9 mouse cellular contexts compared by ENCODE assay signal in the genomic region with DNA sequence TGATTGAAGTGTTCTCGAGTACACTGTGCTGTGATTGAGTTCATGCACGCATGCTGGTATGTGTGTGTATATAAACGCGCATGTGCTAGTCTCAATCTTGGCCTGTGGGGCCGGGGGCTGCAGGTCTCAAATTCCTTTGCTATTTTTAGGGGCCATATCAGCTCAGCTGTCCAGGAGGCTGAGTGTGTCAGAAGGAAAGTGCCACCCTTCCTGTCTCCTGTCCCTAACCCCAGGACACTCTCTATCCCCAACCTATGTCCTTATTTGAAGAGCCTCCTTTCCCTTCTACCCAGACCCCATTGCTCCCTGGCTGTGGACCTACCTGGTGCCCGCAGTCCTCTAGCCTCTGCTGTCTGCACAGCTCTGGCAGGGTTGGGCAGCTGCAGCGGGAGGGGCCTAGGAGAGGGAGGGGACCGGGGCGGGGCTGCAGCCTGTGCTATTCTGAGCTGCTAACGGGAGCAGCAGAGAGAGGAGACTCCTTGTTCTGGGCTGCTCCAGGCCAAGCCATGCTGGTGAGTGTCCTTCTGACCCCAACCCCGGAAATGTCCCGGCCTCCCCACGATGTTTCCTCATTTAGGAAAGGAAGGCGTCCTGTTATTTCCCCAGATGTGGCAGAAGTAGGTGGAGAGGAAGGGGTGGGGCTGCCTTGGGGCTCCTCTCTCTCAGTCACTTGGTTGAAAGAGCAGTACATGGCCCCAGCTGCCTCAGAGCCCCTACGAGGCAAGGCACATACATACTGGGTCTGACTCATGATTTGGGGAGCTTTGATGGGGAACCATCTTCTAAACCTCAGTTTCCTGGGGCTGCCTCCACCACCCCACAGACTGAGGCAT. TPM values are rescaled to one million over a fixed set of nuclear protein-coding genes. Genes with fewer than 3 reads are reported as not detected.
A peak's percentile ranks its signal among the peaks of the same experiment; 100 is the strongest.
DNase-seq lines count a peak whose midpoint lies in the region; ATAC-seq and TF ChIP-seq lines count a peak whose summit lies in the region.
"Had no signal": no experiment of that assay in that cellular context is flagged by ENCODE, and none has a peak within 500 bp of the region (broad histone marks: within the 10 kb centered on the region; RNA-seq: fewer than 3 reads in every experiment).

No protein-coding gene starts in this region.

- ATAC-seq in embryonic facial prominence, embryonic 14.5 days (ENCODE audit: low read depth), result peak; percentile 91
- peak; percentile 89 for ATAC-seq in heart, embryonic 14.5 days (ENCODE audit: insufficient number of reproducible peaks, insufficient read depth, low FRiP score, low read depth)
- ATAC-seq in kidney, embryonic 15.5 days (replicated peaks; ENCODE audit: low FRiP score), result peak; percentile 87

- peak overlapping the region; percentile 42 for H3K4me2 ChIP-seq in embryonic facial prominence, embryonic 14.5 days (ENCODE audit: low read depth, low read length)
- H3K4me2 ChIP-seq in heart, embryonic 14.5 days (ENCODE audit: low read length), result peak overlapping the region; percentile 91
- peak overlapping the region; percentile 34 for H3K4me2 ChIP-seq in kidney, embryonic 15.5 days

- H3K4me1 ChIP-seq in embryonic facial prominence, embryonic 14.5 days (ENCODE audit: control insufficient read depth, insufficient read depth, low read length), result peaks cover 11% of the 10 kb centered on the region; the same call in 1 of the 2 replicates
- H3K4me1 ChIP-seq in heart, embryonic 14.5 days (ENCODE audit: control insufficient read depth in 2 of 2, insufficient read depth in 2 of 2, low read length in 2 of 2), result peaks cover 32 to 46% of the 10 kb centered on the region in 2 experiments
- H3K4me1 ChIP-seq in kidney, embryonic 15.5 days, result peaks cover 31% of the 10 kb centered on the region
- H3K4me1 ChIP-seq in small intestine, adult 2 months (ENCODE audit: control insufficient read depth, insufficient read depth, insufficient read length, low read length), result peaks cover 8% of the 10 kb centered on the region

- peak; percentile 63 for DNase-seq in ovary, postnatal 36 days (ENCODE audit: low spot score)
- no peak for DNase-seq in ovary, postnatal 14 days (ENCODE audit: low spot score)
- peak; percentile 66 for DNase-seq in embryonic facial prominence, embryonic 14.5 days (ENCODE audit: low spot score)
- DNase-seq in lung, postnatal 10 days, result peak; percentile 84
- no peak for DNase-seq in layer of hippocampus, adult 8-10 months (ENCODE audit: low spot score in 2 of 2)

- peak overlapping the region; percentile 10 for H3K4me3 ChIP-seq in embryonic facial prominence, embryonic 14.5 days (ENCODE audit: low read depth, low read length)
- peak overlapping the region; percentile 59 to 63 for H3K4me3 ChIP-seq in heart, embryonic 14.5 days (ENCODE audit: control insufficient read depth in 1 of 2, insufficient read depth in 1 of 2, low read depth in 1 of 2, low read length in 2 of 2)
- H3K4me3 ChIP-seq in kidney, embryonic 15.5 days (replicated peaks), result no peak overlapping the region; the same call in 1 of the 2 replicates
- H3K4me3 ChIP-seq in small intestine, adult 2 months (ENCODE audit: low read depth, low read length), result peak overlapping the region; percentile 47

- WGBS in embryonic facial prominence, embryonic 14.5 days, result 7% methylated on average over 13 of the region's 15 CpGs
- under 1% methylated on average over 15 of the region's 15 CpGs for WGBS in heart, embryonic 14.5 days
- 18% methylated on average over 15 of the region's 15 CpGs for WGBS in kidney, embryonic 15.5 days
- WGBS in small intestine, adult 2 months, result 24% methylated on average over 15 of the region's 15 CpGs

- H3K9me3 ChIP-seq in embryonic facial prominence, embryonic 14.5 days (ENCODE audit: control insufficient read depth, low read length), result no peaks in the 10 kb centered on the region
- H3K9me3 ChIP-seq in heart, embryonic 14.5 days (ENCODE audit: control insufficient read depth, low read length), result no peaks in the 10 kb centered on the region
- no peaks in the 10 kb centered on the region for H3K9me3 ChIP-seq in kidney, embryonic 15.5 days (replicated peaks)

- H3K9ac ChIP-seq in embryonic facial prominence, embryonic 14.5 days (ENCODE audit: low read depth, low read length), result peak overlapping the region; percentile 25; the same call in 1 of the 2 replicates
- peak overlapping the region; percentile 89 for H3K9ac ChIP-seq in heart, embryonic 14.5 days (ENCODE audit: low read length)
- H3K9ac ChIP-seq in kidney, embryonic 15.5 days, result no peak overlapping the region

- no peaks in the 10 kb centered on the region for H3K27me3 ChIP-seq in embryonic facial prominence, embryonic 14.5 days (replicated peaks; ENCODE audit: control insufficient read depth, insufficient read depth, low read length)
- no peaks in the 10 kb centered on the region for H3K27me3 ChIP-seq in heart, embryonic 14.5 days (ENCODE audit: control insufficient read depth, insufficient read depth, low read length)
- H3K27me3 ChIP-seq in kidney, embryonic 15.5 days, result no peaks in the 10 kb centered on the region
- no peaks in the 10 kb centered on the region for H3K27me3 ChIP-seq in small intestine, adult 2 months (ENCODE audit: control insufficient read depth, insufficient read depth, low read length)

- TF ChIP-seq POLR2A in small intestine, adult 2 months (IDR thresholded peaks at IDR 0.05; ENCODE audit: low read depth, low read length), result no peak

- TF ChIP-seq CTCF in small intestine, adult 2 months (IDR thresholded peaks at IDR 0.05; ENCODE audit: extremely low read depth, insufficient read length, insufficient replicate concordance, low read depth, low read length), result no peak

- peak overlapping the region; percentile 25 for H3K27ac ChIP-seq in embryonic facial prominence, embryonic 14.5 days (replicated peaks; ENCODE audit: low read depth, low read length)
- H3K27ac ChIP-seq in heart, embryonic 14.5 days (replicated peaks in 1 of 2; ENCODE audit: control insufficient read depth in 1 of 2, insufficient read depth in 1 of 2, low read depth in 2 of 2, low read length in 2 of 2), result peak overlapping the region; percentile 98 to 100
- peak overlapping the region; percentile 63 for H3K27ac ChIP-seq in kidney, embryonic 15.5 days
- peak overlapping the region; percentile 7; the same call in 1 of the 2 replicates for H3K27ac ChIP-seq in small intestine, adult 2 months (ENCODE audit: insufficient read depth, low read depth, low read length)

- H3K36me3 ChIP-seq in embryonic facial prominence, embryonic 14.5 days (ENCODE audit: control insufficient read depth, insufficient read depth, low read length), result no peaks in the 10 kb centered on the region
- H3K36me3 ChIP-seq in heart, embryonic 14.5 days (ENCODE audit: control insufficient read depth, insufficient read depth, low read length), result 0 out of 2 replicates have a peak, but pooled peaks cover 3% of the 10 kb centered on the region
- H3K36me3 ChIP-seq in kidney, embryonic 15.5 days, result no peaks in the 10 kb centered on the region
- no peaks in the 10 kb centered on the region for H3K36me3 ChIP-seq in small intestine, adult 2 months (ENCODE audit: control insufficient read depth, insufficient read depth, low read length)

RNA-seq across cellular contexts. Expression of a gene that starts 13.5 kb away (rescaled TPM):
- polyA plus RNA-seq in embryonic facial prominence, embryonic 14.5 days (2014; fragmentation: Nextera tagmentation; extraction: Ambion mirVana), result 0.26 and 0.46 TPM in 2 replicates
- 0.84 and 1.1 TPM in 2 replicates for polyA plus RNA-seq in heart, embryonic 14.5 days (2014; fragmentation: Nextera tagmentation; extraction: Ambion mirVana)
- 1.5 and 2.3 TPM in 2 replicates for polyA plus RNA-seq in kidney, embryonic 15.5 days (2015; fragmentation: Nextera tagmentation; extraction: Ambion mirVana)
- not detected in 2 replicates for polyA plus RNA-seq in small intestine, adult 2 months (2012; rRNA removed)
- not detected for total RNA-seq in layer of hippocampus, adult 8-10 months (2022)
- polyA plus RNA-seq: brain, embryonic 14.5 days had no signal

RNA-seq across cellular contexts. Expression of a gene that starts 38.0 kb away (rescaled TPM):
- 39.8 and 44.1 TPM in 2 replicates for polyA plus RNA-seq in embryonic facial prominence, embryonic 14.5 days (2014; fragmentation: Nextera tagmentation; extraction: Ambion mirVana)
- 114 and 115 TPM in 2 replicates for polyA plus RNA-seq in heart, embryonic 14.5 days (2014; fragmentation: Nextera tagmentation; extraction: Ambion mirVana)
- 30.4 and 31.8 TPM in 2 replicates for polyA plus RNA-seq in kidney, embryonic 15.5 days (2015; fragmentation: Nextera tagmentation; extraction: Ambion mirVana)
- polyA plus RNA-seq in small intestine, adult 2 months (2012; rRNA removed), result 66.4 and 149 TPM in 2 replicates
- 100 to 1,000 TPM; 136 to 156 (median 149) TPM for total RNA-seq in layer of hippocampus, adult 8-10 months (2022)

Comparison
In these comparisons a context has a peak if more than half of its experiments do, and no peak if none do; other contexts are left out.
1. DNase-seq: peak in ovary, postnatal 36 days (single experiment), embryonic facial prominence, embryonic 14.5 days (single experiment) and lung, postnatal 10 days (single experiment); none in ovary, postnatal 14 days (single experiment) and layer of hippocampus, adult 8-10 months (0 of 2).
2. H3K27ac ChIP-seq: peak in every context shown above with its lines; median percentile 99 in heart, embryonic 14.5 days; 63 in kidney, embryonic 15.5 days; 25 in embryonic facial prominence, embryonic 14.5 days; 7 in small intestine, adult 2 months.
3. H3K4me2 ChIP-seq: peak in every context shown above with its lines; median percentile 91 in heart, embryonic 14.5 days; 42 in embryonic facial prominence, embryonic 14.5 days; 34 in kidney, embryonic 15.5 days.
4. Peak in every context shown above with its lines, with median percentiles within 50 percentile points of each other: ATAC-seq.